Mouse (Mus musculus) liver, adult 2 months (tissue): Measurements from ENCODE around the gene Gpm6b. TPM values are rescaled to one million over a fixed set of nuclear protein-coding genes. Genes with fewer than 3 reads are reported as not detected.

ENCODE experiments used
- DNase-seq: peaks from one replicate; pipeline ENCODE4 v3.0.0-alpha.2; 2011; ENCODE audit warnings: low read depth, low spot score; ENCODE audit errors: extremely low read depth
- H3K27ac ChIP-seq: fragments of 200-500 bp; replicated peaks from 2 replicates; pipeline ENCODE4 v1.5.1; 2012; ENCODE audit warnings: low read depth, mild to moderate bottlenecking, control low read depth, inconsistent platforms, low read length; ENCODE audit not compliant: insufficient read depth
- H3K27me3 ChIP-seq: fragments of 200-500 bp; 2 replicates; pipeline ENCODE4 v1.6.1; 2012; ENCODE audit warnings: mild to moderate bottlenecking, moderate library complexity, low read length, inconsistent platforms; ENCODE audit not compliant: control insufficient read depth, insufficient read depth
- H3K36me3 ChIP-seq: fragments of 200-500 bp; 2 replicates; pipeline ENCODE4 v1.6.1; 2012; ENCODE audit warnings: low read length, inconsistent platforms; ENCODE audit not compliant: control insufficient read depth, insufficient read depth
- H3K4me1 ChIP-seq: fragments of 200-500 bp; 2 replicates; pipeline ENCODE4 v1.6.1; 2011; ENCODE audit warnings: low read length; ENCODE audit not compliant: control insufficient read depth, insufficient read depth
- H3K4me3 ChIP-seq: fragments of 200-500 bp; 2 replicates; pipeline ENCODE4 v1.5.1; 2011; ENCODE audit warnings: low read depth, mild to moderate bottlenecking, control low read depth, low read length, moderate library complexity; ENCODE audit not compliant: insufficient read depth
- H3K79me2 ChIP-seq: fragments of 200-500 bp; 2 replicates; pipeline ENCODE4 v1.6.1; 2012; ENCODE audit warnings: inconsistent platforms, mild to moderate bottlenecking, low read length, moderate library complexity; ENCODE audit not compliant: control insufficient read depth, insufficient read depth
- H3K9ac ChIP-seq: fragments of 200-500 bp; 2 replicates; pipeline ENCODE4 v1.6.1; 2012; ENCODE audit warnings: low read depth, mild to moderate bottlenecking, control low read depth, inconsistent platforms, low read length
- CTCF ChIP-seq: fragments of 200-500 bp; IDR thresholded peaks from 2 replicates; pipeline ENCODE4 v1.5.1; 2011; ENCODE audit warnings: low read depth, low read length, control low read depth
- POLR2A ChIP-seq: fragments of 200-500 bp; IDR thresholded peaks from 2 replicates; pipeline ENCODE4 v1.6.1; 2011; ENCODE audit warnings: low read length, control low read depth; ENCODE audit not compliant: insufficient read depth; ENCODE audit errors: extremely low read depth
- WGBS: fragments of 180-500 bp; shearing (Covaris S2); methylation state at CpG from one replicate; pipeline ENCODE4 v1.1.7; 2018; 5-methylcytosine and 5-hydroxymethylcytosine counted together
- polyA plus RNA-seq: library from polyadenylated mRNA; depleted of rRNA; stranded (reverse); fragments of >200 nt; gene quantifications from 2 replicates; pipeline ENCODE4 v1.2.3, GENCODE M21; 2012
- total RNA-seq: library from RNA; depleted of rRNA; stranded (reverse); fragments of >200 nt; gene quantifications from 2 replicates; pipeline ENCODE4 v1.2.3, GENCODE M21; 2014

The Gpm6b gene
- total and polyA plus RNA-seq, 2 experiments = 0.24 to 1.3 TPM

- H3K27ac ChIP-seq = no peak overlapping the region
- no peak for DNase-seq
- H3K4me1 ChIP-seq = no peaks in the 10 kb centered on the region
- no peak overlapping the region for H3K4me3 ChIP-seq
- TF ChIP-seq POLR2A = no peak
- TF ChIP-seq CTCF = no peak
- no peak overlapping the region for H3K9ac ChIP-seq
- 10% methylated on average over 1 of the region's 1 CpGs for WGBS
- no peaks in the 10 kb centered on the region for H3K79me2 ChIP-seq
- no peaks in the 10 kb centered on the region for H3K27me3 ChIP-seq
- no peaks in the 10 kb centered on the region for H3K36me3 ChIP-seq
Measured at GRCm38 (mm10) chrX:166308798-166309197, 70.1 kb downstream of the Gpm6b start.

GRCm38 (mm10) chrX:166315251-166315650, 76.5 kb downstream of the Gpm6b start:
- Histone ChIP-seq H3K4me3 (no peak overlapping the region), H3K4me1 (no peaks in the 10 kb centered on the region), H3K9ac (no peak overlapping the region), H3K27ac (no peak overlapping the region), H3K27me3 (no peaks in the 10 kb centered on the region), H3K36me3 (no peaks in the 10 kb centered on the region), H3K79me2 (no peaks in the 10 kb centered on the region)
- 81% methylated on average over 1 of the region's 1 CpGs for WGBS
- no peak for DNase-seq
- TF ChIP-seq CTCF (no peak), POLR2A (no peak)

- no peak for DNase-seq
- H3K9ac ChIP-seq = no peak overlapping the region
- TF ChIP-seq POLR2A (no peak), CTCF (no peak)
- no peaks in the 10 kb centered on the region for H3K4me1 ChIP-seq
- WGBS = 77% methylated on average over 7 of the region's 7 CpGs
- no peak overlapping the region for H3K4me3 ChIP-seq
- H3K36me3 ChIP-seq = no peaks in the 10 kb centered on the region
- H3K27me3 ChIP-seq = no peaks in the 10 kb centered on the region
- no peak overlapping the region for H3K27ac ChIP-seq
- H3K79me2 ChIP-seq = no peaks in the 10 kb centered on the region
Measured at GRCm38 (mm10) chrX:166316552-166317375, 78.1 kb downstream of the Gpm6b start.

GRCm38 (mm10) chrX:166317376-166317679, 78.6 kb downstream of the Gpm6b start:
- DNase-seq = no peak
- TF ChIP-seq POLR2A (no peak), CTCF (no peak)
- WGBS = 100% methylated on average over 1 of the region's 1 CpGs
- H3K27ac ChIP-seq = no peak overlapping the region
- no peak overlapping the region for H3K9ac ChIP-seq
- no peaks in the 10 kb centered on the region for H3K4me1 ChIP-seq
- no peaks in the 10 kb centered on the region for H3K79me2 ChIP-seq
- H3K4me3 ChIP-seq = no peak overlapping the region
- no peaks in the 10 kb centered on the region for H3K36me3 ChIP-seq
- no peaks in the 10 kb centered on the region for H3K27me3 ChIP-seq

- Histone ChIP-seq H3K4me3 (no peak overlapping the region), H3K27ac (no peak overlapping the region), H3K4me1 (no peaks in the 10 kb centered on the region), H3K79me2 (no peaks in the 10 kb centered on the region), H3K27me3 (no peaks in the 10 kb centered on the region), H3K9ac (no peak overlapping the region), H3K36me3 (no peaks in the 10 kb centered on the region)
- 78% methylated on average over 3 of the region's 3 CpGs for WGBS
- no peak for DNase-seq
- no peak for TF ChIP-seq CTCF
- no peak for TF ChIP-seq POLR2A
Measured at GRCm38 (mm10) chrX:166323226-166323625, 84.5 kb downstream of the Gpm6b start.

- H3K9ac ChIP-seq = no peak overlapping the region
- DNase-seq = no peak
- no peak overlapping the region for H3K27ac ChIP-seq
- no peaks in the 10 kb centered on the region for H3K4me1 ChIP-seq
- H3K79me2 ChIP-seq = no peaks in the 10 kb centered on the region
- no peak for TF ChIP-seq POLR2A
- TF ChIP-seq CTCF = no peak
- H3K4me3 ChIP-seq = no peak overlapping the region
- no peaks in the 10 kb centered on the region for H3K36me3 ChIP-seq
- 93% methylated on average over 5 of the region's 5 CpGs for WGBS
- H3K27me3 ChIP-seq = no peaks in the 10 kb centered on the region
Measured at GRCm38 (mm10) chrX:166327621-166328020, 88.9 kb downstream of the Gpm6b start.
